Mouse (Mus musculus) frontal cortex, postnatal 10 days (tissue): ENCODE measurements at regions not wholly inside any gene's neighbourhood (a gene's known extent, or its start where the extent isn't known, plus 50 kb on each side); places are given as distances from the start of the nearest gene placed in this dataset.

Experiments
- DNase-seq, 2 experiments: peaks; one replicate each; pipeline ENCODE4 v3.0.0; 2022; ENCODE audit warnings: low spot score in 2 of 2, mixed read lengths in 1 of 2

GRCm38 (mm10) chr3:15112177-15112838 lies 219.8 kb downstream of the Gm9733 start:
- DNase-seq, result no peak

- no peak for DNase-seq
These were observed 213.3 kb downstream of the Gm9733 start for GRCm38 (mm10) chr3:15118634-15119356.

GRCm38 (mm10) chr3:15126736-15127135 lies 205.4 kb downstream of the Gm9733 start:
- DNase-seq, result no peak

GRCm38 (mm10) chr3:15128370-15128769 lies 203.7 kb downstream of the Gm9733 start:
- DNase-seq, result no peak

GRCm38 (mm10) chr3:15128960-15129359 lies 203.1 kb downstream of the Gm9733 start:
- no peak for DNase-seq

GRCm38 (mm10) chr3:15129729-15130369 lies 202.3 kb downstream of the Gm9733 start:
- no peak for DNase-seq

GRCm38 (mm10) chr3:15132136-15132535 lies 200.0 kb downstream of the Gm9733 start:
- DNase-seq, result no peak

GRCm38 (mm10) chr3:15139550-15139949 lies 192.6 kb downstream of the Gm9733 start:
- DNase-seq, result no peak

GRCm38 (mm10) chr3:15153710-15154109 lies 178.4 kb downstream of the Gm9733 start:
- DNase-seq, result no peak

GRCm38 (mm10) chr3:15154153-15154552 lies 177.9 kb downstream of the Gm9733 start:
- DNase-seq, result peak; percentile 18 to 33

- no peak for DNase-seq
These were observed 175.4 kb downstream of the Gm9733 start for GRCm38 (mm10) chr3:15156681-15157080.

- no peak for DNase-seq
These were observed 174.3 kb downstream of the Gm9733 start for GRCm38 (mm10) chr3:15157842-15158241.

GRCm38 (mm10) chr3:15158926-15159325 lies 173.2 kb downstream of the Gm9733 start:
- DNase-seq, result no peak

- DNase-seq, result no peak
These were observed 172.0 kb downstream of the Gm9733 start for GRCm38 (mm10) chr3:15159965-15160714.

- DNase-seq, result no peak
These were observed 156.3 kb downstream of the Gm9733 start for GRCm38 (mm10) chr3:15175811-15176210.

GRCm38 (mm10) chr3:15179079-15179812 lies 152.9 kb downstream of the Gm9733 start:
- DNase-seq, result no peak

- no peak for DNase-seq
These were observed 151.0 kb downstream of the Gm9733 start for GRCm38 (mm10) chr3:15181111-15181510.

- DNase-seq, result no peak
These were observed 145.4 kb downstream of the Gm9733 start for GRCm38 (mm10) chr3:15186731-15187130.

- peak; percentile 24 to 68 for DNase-seq
These were observed 137.7 kb downstream of the Gm9733 start for GRCm38 (mm10) chr3:15194362-15194761.

GRCm38 (mm10) chr3:15196101-15196500 lies 136.0 kb downstream of the Gm9733 start:
- no peak for DNase-seq

- DNase-seq, result no peak
These were observed 134.0 kb downstream of the Gm9733 start for GRCm38 (mm10) chr3:15198086-15198485.
